Mouse (Mus musculus): ENCODE measurements around the gene Slc25a54.

- TF ChIP-seq CTCF (IDR thresholded peaks at IDR 0.05; ENCODE audit: extremely low read depth, insufficient read length, insufficient replicate concordance, low read depth, low read length) (no peak), POLR2A (IDR thresholded peaks at IDR 0.05; ENCODE audit: low read depth, low read length) (no peak)
These were observed 77.2 kb downstream of the Slc25a54 start for GRCm38 (mm10) chr3:109157481-109157880.

Measured in small intestine, adult 2 months (tissue).